Mouse (Mus musculus) stomach, embryonic 14.5 days (tissue): Measurements from ENCODE around the gene Cops7a. TPM values are rescaled to one million over a fixed set of nuclear protein-coding genes. Genes with fewer than 3 reads are reported as not detected.

Experiments used
- ATAC-seq: fragments of 200-750 bp; cut with Nextera tagmentation; 2 replicates; pipeline ENCODE4 v1.8.0; 2017; ENCODE audit warnings: low read depth, moderate TSS enrichment; ENCODE audit not compliant: insufficient number of reproducible peaks, insufficient read depth, low FRiP score
- H3K27ac ChIP-seq: fragments of 300-500 bp; sonication (generic); 2 replicates; pipeline ENCODE4 v1.5.1; 2014; ENCODE audit warnings: mild to moderate bottlenecking, low read length, moderate library complexity, mixed read lengths
- H3K27me3 ChIP-seq: fragments of 300-500 bp; sonication (generic); 2 replicates; pipeline ENCODE4 v1.6.1; 2014; ENCODE audit warnings: low read length, control low read depth, mixed read lengths; ENCODE audit not compliant: control insufficient read depth, insufficient read depth
- H3K36me3 ChIP-seq: fragments of 300-500 bp; sonication (generic); 2 replicates; pipeline ENCODE4 v1.6.1; 2014; ENCODE audit warnings: mild to moderate bottlenecking, control low read depth, low read length, moderate library complexity, mixed read lengths; ENCODE audit not compliant: control insufficient read depth, insufficient read depth
- H3K4me1 ChIP-seq: fragments of 300-500 bp; sonication (generic); 2 replicates; pipeline ENCODE4 v1.6.1; 2014; ENCODE audit warnings: low read length, control low read depth, mixed read lengths; ENCODE audit not compliant: control insufficient read depth, insufficient read depth
- H3K4me2 ChIP-seq: fragments of 300-500 bp; sonication (generic); replicated peaks from 2 replicates; pipeline ENCODE4 v1.6.1; 2014; ENCODE audit warnings: low read depth, low read length, control low read depth
- H3K4me3 ChIP-seq: fragments of 300-500 bp; sonication (generic); 2 replicates; pipeline ENCODE4 v1.5.1; 2014; ENCODE audit warnings: low read depth, low read length, control low read depth
- H3K9ac ChIP-seq: fragments of 300-500 bp; sonication (generic); replicated peaks from 2 replicates; pipeline ENCODE4 v1.6.1; 2014; ENCODE audit warnings: low read depth, mild to moderate bottlenecking, control low read depth, low read length, moderate library complexity, mixed read lengths
- H3K9me3 ChIP-seq: fragments of 300-500 bp; sonication (generic); 2 replicates; pipeline ENCODE4 v1.6.1; 2016; ENCODE audit warnings: low read depth, low read length, control low read depth; ENCODE audit not compliant: control insufficient read depth
- WGBS: fragments of 180-500 bp; shearing (Covaris S2); extraction: QIAGEN DNeasy Blood & Tissue Kit; methylation state at CpG from one replicate; pipeline ENCODE4 v1.1.7; 2014; 5-methylcytosine and 5-hydroxymethylcytosine counted together
- polyA plus RNA-seq: library from polyadenylated mRNA; unstranded; fragments of >200 nt; fragmentation: Nextera tagmentation; extraction: Ambion mirVana; gene quantifications from 2 replicates; pipeline ENCODE4 v1.2.1, GENCODE M21; 2014

Gene Cops7a
- polyA plus RNA-seq, 1 experiment from 2014 or later, result 139 TPM

GRCm38 (mm10) chr6:124919695-124920317 lies 45.5 kb downstream of the Cops7a start, which contains the start of gene Ptms:
Gene Ptms, minus strand, starts transcription at chr6:124920103.
- peak; percentile 87 for ATAC-seq
- peak within 1 kb of the TSS; percentile 99 for H3K4me2 ChIP-seq
- peaks cover 27% of the 10 kb centered on the region for H3K4me1 ChIP-seq
- peaks cover 8% of the 10 kb centered on the region; the same call in 1 of the 2 replicates for H3K36me3 ChIP-seq
- no peaks in the 10 kb centered on the region for H3K27me3 ChIP-seq
- H3K9ac ChIP-seq, result 0 out of 2 replicates have a peak within 1 kb of the TSS, but pooled peaks have one; percentile 14
- WGBS, result 2% methylated on average over 13 of the region's 13 CpGs
- H3K27ac ChIP-seq, result peak within 1 kb of the TSS; percentile 100
- H3K9me3 ChIP-seq, result no peaks in the 10 kb centered on the region
- H3K4me3 ChIP-seq, result peak within 1 kb of the TSS; percentile 18

DNA sequence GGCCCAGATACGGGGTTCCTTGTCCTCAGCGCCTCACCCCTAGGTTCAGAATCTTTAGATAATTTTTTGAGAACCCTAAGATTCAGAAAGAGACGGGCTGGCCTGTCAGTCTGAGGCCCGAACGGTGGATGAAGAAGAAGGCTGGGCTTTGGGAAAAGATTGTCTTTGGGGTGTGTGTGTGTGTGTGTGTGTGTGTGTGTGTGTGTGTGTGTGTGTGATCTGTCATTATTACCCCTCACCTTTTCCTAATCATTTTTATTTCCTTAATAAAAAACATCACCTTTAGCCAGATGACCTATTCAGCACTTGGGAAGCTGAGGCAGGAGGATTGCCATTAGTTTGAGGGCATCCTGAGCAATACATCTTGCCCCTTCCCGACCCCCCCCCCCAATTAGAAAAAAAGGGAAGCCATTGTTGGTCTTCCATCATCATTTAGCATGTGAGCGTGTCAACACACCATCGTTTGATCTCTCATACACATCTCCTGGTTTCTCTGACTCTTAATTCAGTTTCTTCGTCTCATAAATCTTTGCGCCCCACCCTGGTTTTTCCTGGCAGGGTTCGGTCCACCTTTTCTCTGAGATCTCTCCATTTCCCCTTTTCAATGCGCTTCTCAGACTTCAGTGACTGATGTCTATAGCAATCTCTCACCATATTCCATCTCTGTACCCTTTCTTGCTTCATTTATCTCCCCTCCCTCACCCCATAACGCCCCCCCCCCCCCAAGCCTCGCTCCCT lies 46.3 kb downstream of the Cops7a start:
- Histone ChIP-seq H3K27ac (peak overlapping the region; percentile 100), H3K36me3 (peaks cover 16% of the 10 kb centered on the region), H3K4me3 (peak overlapping the region; percentile 18; the same call in 1 of the 2 replicates), H3K27me3 (no peaks in the 10 kb centered on the region), H3K4me2 (peak overlapping the region; percentile 99), H3K9ac (no peak overlapping the region), H3K4me1 (peaks cover 26% of the 10 kb centered on the region), H3K9me3 (no peaks in the 10 kb centered on the region)
- WGBS, result 17% methylated on average over 14 of the region's 14 CpGs
- ATAC-seq, result no peak

GRCm38 (mm10) chr6:124918331-124918690 lies 47.0 kb downstream of the Cops7a start:
- peaks cover 26% of the 10 kb centered on the region for H3K4me1 ChIP-seq
- no peak for ATAC-seq

GRCm38 (mm10) chr6:124917518-124918330 lies 47.6 kb downstream of the Cops7a start:
- peak overlapping the region; percentile 100 for H3K27ac ChIP-seq
- H3K4me3 ChIP-seq, result peak overlapping the region; percentile 85
- H3K4me2 ChIP-seq, result peak overlapping the region; percentile 99
- under 1% methylated on average over 64 of the region's 89 CpGs for WGBS
- H3K27me3 ChIP-seq, result no peaks in the 10 kb centered on the region
- peaks cover 28% of the 10 kb centered on the region for H3K36me3 ChIP-seq
- H3K9me3 ChIP-seq, result no peaks in the 10 kb centered on the region
- ATAC-seq, result peak; percentile 69
- H3K9ac ChIP-seq, result peak overlapping the region; percentile 100
- H3K4me1 ChIP-seq, result peaks cover 26% of the 10 kb centered on the region

More at GRCm38 (mm10) chr6:124918331-124918690, 47.0 kb downstream of the Cops7a start:
- H3K4me3 ChIP-seq, result peak overlapping the region; percentile 85
- no peaks in the 10 kb centered on the region for H3K9me3 ChIP-seq
- H3K27me3 ChIP-seq, result no peaks in the 10 kb centered on the region
- peak overlapping the region; percentile 25; the same call in 1 of the 2 replicates for H3K9ac ChIP-seq
- H3K27ac ChIP-seq, result peak overlapping the region; percentile 100
- H3K36me3 ChIP-seq, result peaks cover 23% of the 10 kb centered on the region
- peak overlapping the region; percentile 99 for H3K4me2 ChIP-seq
- 9% methylated on average over 7 of the region's 7 CpGs for WGBS

DNA sequence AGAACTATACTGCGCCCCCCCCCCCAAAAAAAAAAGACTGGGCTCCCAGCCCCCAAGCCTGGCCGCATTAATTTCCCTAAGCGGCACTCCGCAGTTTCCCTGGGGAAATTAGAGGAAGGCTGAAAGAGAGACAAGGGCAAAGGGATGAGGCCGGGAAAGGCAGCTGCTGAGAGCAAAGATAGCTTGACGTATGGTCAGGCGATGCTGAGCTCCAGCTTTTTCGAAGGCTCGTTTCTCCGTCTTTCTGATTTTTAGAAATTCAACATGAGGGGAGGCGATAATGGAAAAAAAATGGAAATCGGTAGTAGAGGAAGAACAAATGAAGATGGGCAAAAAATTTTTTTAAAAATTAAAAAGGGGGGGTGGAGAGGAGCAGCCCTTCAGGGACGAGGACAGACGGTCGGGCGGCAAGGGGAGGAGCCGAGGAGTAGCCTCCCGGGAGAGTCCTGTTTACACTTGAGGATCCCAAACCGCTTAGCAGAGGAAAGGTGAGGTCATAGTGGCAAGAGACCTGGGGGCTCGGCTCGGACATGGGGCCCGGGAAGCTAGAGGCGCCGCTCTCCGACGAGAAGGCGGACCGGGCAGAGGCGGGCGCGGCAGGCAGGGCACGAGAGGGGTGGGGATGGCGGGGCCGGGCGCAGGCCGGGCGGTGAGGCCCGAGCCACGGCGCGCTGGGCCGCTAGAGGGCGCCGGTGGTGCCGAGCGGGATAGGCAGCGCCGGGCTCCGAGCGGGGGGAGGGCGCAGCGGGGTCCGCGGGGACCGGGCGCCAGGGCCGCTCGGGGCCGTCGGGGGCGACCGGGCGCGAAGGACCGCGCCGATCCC lies 48.4 kb downstream of the Cops7a start:
- Histone ChIP-seq H3K4me3 (peak overlapping the region; percentile 85), H3K27ac (peak overlapping the region; percentile 100), H3K4me1 (peaks cover 26% of the 10 kb centered on the region), H3K36me3 (peaks cover 32% of the 10 kb centered on the region), H3K9ac (peak overlapping the region; percentile 100), H3K4me2 (peak overlapping the region; percentile 99), H3K9me3 (no peaks in the 10 kb centered on the region), H3K27me3 (no peaks in the 10 kb centered on the region)
- ATAC-seq, result peak; percentile 51
- WGBS, result under 1% methylated on average over 40 of the region's 67 CpGs

- WGBS, result 2% methylated on average over 12 of the region's 12 CpGs
- Histone ChIP-seq H3K9ac (peak overlapping the region; percentile 100), H3K4me3 (peak overlapping the region; percentile 85), H3K4me1 (peaks cover 29% of the 10 kb centered on the region), H3K9me3 (no peaks in the 10 kb centered on the region), H3K27me3 (no peaks in the 10 kb centered on the region), H3K36me3 (peaks cover 32% of the 10 kb centered on the region), H3K27ac (peak overlapping the region; percentile 100), H3K4me2 (peak overlapping the region; percentile 99)
- ATAC-seq, result no peak
These were observed 49.2 kb downstream of the Cops7a start for GRCm38 (mm10) chr6:124915942-124916694.

DNA sequence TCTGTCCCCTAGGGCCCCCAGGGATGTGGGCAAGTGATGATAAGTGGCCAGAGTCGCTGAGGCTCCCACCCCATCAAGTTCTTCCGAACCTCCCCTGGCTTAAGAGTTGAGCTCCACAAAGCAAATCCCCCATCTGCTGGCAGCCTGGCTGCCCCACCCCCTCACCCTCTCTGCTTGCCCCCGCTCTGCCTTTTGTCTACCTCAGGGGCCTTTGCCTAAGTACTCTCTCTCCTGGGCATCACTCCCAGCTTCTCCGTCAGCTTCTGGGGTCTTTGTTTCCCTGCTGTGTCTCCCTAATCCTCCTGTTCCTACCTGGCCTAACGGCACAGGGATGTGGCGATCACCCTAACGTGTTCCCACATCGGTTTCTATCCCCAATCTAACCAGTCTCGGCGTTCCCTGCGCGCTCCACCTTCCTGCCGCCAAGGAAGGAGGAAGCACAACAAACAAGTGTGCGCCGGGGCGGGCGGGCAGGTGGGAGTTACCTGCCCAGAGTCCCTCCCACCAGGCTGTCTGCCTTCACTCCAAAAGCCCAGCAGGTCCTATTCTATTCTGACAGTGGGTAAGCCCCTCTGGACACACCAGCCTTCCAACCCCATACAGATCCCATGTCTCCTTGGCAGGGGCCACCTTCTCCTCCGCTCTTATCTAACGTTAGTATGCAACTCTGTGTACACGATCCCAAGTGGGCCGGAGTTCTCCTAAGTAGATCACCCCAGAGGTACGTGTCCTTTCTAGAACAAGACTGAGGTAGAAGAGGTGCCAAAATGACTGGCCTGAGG lies 50.0 kb downstream of the Cops7a start:
- Histone ChIP-seq H3K27me3 (no peaks in the 10 kb centered on the region), H3K27ac (peak overlapping the region; percentile 100; the same call in 1 of the 2 replicates), H3K36me3 (peaks cover 32% of the 10 kb centered on the region), H3K4me1 (peaks cover 26% of the 10 kb centered on the region), H3K9ac (peak overlapping the region; percentile 100; the same call in 1 of the 2 replicates), H3K9me3 (no peaks in the 10 kb centered on the region), H3K4me3 (peak overlapping the region; percentile 85), H3K4me2 (peak overlapping the region; percentile 99)
- 16% methylated on average over 22 of the region's 22 CpGs for WGBS
- ATAC-seq, result no peak
